Mouse (Mus musculus): ENCODE data around the gene Psmc3. TPM values are rescaled to one million over a fixed set of nuclear protein-coding genes. Genes with fewer than 3 reads are reported as not detected.
A peak's percentile ranks its signal among the peaks of the same experiment; 100 is the strongest.

Gene Psmc3
- polyA plus RNA-seq, 1 experiment: 79.4 TPM

DNA sequence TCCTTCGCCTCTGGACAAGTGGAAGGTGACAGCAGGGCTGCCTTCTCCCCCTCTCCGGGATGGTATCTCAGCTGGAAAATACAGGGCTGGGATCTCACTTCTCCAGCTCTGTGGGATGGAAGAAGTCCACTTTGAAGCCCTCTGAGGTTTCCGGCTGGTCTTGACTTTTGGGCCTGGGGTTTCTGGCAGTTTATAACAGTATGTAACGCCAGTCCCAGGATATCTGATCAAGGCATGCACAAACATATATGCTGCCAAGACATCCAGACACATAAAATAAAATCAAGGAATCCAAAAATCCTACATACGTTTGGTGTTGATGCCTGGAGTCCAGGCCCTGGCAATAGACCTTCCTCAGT lies 25.2 kb downstream of the Psmc3 start:
- Histone ChIP-seq H3K27ac (ENCODE audit: insufficient read depth, low read depth, low read length) (no peak overlapping the region), H3K27me3 (ENCODE audit: control insufficient read depth, insufficient read depth, low read length) (no peaks in the 10 kb centered on the region), H3K4me3 (ENCODE audit: low read depth, low read length) (peak overlapping the region; percentile 46), H3K4me1 (ENCODE audit: control insufficient read depth, insufficient read depth, insufficient read length, low read length) (peaks cover 9% of the 10 kb centered on the region; the same call in 1 of the 2 replicates), H3K36me3 (ENCODE audit: control insufficient read depth, insufficient read depth, low read length) (no peaks in the 10 kb centered on the region)
- TF ChIP-seq POLR2A (IDR thresholded peaks at IDR 0.05; ENCODE audit: low read depth, low read length) (no peak), CTCF (IDR thresholded peaks at IDR 0.05; ENCODE audit: extremely low read depth, insufficient read length, insufficient replicate concordance, low read depth, low read length) (no peak)
- 44% methylated on average over 5 of the region's 5 CpGs for WGBS

DNA sequence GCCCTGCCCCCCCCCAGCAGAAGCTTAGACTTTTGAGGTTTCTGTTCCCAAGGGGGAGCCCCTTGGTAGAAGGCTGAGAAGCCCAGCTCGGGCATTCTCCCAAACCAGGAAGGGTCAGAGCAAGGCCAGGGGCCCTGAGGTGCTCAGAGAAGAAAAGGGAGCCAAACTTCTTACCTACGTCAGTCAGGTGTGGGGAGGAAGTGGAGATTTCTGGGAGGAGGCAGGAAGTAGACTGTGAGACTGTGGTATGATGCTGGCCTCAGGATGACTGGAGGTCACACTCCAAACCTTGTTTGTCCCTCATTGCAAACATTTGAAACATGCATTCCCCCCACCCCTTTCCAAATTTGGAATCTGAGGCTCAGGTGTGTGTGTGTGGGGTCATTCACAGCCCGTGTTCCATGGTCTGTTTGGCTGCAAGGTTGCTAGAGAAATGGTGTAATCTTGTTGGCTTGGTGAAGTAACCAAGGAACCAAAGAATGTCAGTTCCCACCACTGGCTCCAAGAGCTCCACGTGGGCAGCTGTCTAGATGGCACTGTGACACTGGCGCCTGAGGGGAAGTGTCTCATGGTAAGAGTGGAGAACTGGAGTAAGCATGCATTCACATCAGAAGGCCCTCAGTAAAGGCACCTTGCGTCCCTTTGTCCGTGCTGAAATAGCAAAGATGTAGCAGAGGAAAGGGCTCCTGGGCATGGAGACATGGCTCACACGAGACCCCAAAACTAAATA lies 27.1 kb downstream of the Psmc3 start:
- WGBS: 59% methylated on average over 8 of the region's 8 CpGs
- H3K4me3 ChIP-seq (ENCODE audit: low read depth, low read length): no peak overlapping the region
- H3K27ac ChIP-seq (ENCODE audit: insufficient read depth, low read depth, low read length): no peak overlapping the region
- no peaks in the 10 kb centered on the region for H3K36me3 ChIP-seq (ENCODE audit: control insufficient read depth, insufficient read depth, low read length)
- TF ChIP-seq CTCF (IDR thresholded peaks at IDR 0.05; ENCODE audit: extremely low read depth, insufficient read length, insufficient replicate concordance, low read depth, low read length): no peak
- no peak for TF ChIP-seq POLR2A (IDR thresholded peaks at IDR 0.05; ENCODE audit: low read depth, low read length)
- peaks cover 9% of the 10 kb centered on the region; the same call in 1 of the 2 replicates for H3K4me1 ChIP-seq (ENCODE audit: control insufficient read depth, insufficient read depth, insufficient read length, low read length)
- no peaks in the 10 kb centered on the region for H3K27me3 ChIP-seq (ENCODE audit: control insufficient read depth, insufficient read depth, low read length)

DNA sequence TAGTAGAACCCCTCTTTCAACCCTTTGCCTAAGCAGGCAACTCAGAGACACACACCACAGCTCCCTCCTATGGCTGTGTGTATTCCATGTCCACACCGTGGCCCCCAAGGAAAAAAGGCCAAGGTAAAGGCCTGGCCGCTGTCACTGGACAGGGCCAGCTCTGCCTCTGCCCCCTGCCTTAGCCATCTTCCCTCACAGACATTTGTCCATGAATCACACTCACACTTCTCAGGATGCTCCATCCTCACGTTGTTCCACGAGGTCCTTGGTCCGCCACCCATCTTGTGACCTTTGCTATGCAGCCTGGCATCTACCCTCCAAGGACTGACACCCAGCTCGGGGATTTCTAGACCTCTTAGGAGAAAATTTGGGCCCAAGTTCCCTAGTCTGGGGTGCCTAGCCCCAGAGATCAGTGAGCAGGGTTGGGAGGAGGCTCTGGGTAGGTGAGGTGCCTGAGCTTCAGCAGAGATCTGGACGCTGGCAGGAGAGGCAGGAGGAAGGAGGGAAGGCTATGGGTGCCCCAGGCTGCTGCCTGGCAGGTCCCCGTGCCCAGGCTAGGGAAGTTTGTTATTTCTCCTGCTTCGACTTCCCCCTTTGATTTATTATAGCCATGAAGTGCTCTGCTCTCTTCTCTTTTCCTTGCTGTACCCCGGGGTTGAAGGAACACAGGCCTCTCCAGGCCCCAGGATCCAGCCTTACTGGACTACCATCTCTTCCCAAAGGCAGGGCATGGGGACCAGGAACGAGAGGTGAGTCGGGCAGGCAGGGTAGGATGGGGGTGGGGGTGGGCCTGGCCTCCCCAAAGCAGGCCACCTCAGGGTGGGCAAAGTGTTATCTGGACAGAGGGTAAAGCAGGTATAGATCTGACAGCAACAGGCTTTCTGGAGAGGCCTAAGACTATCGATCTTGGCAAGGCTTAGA lies 28.2 kb downstream of the Psmc3 start, which contains the start of gene Spi1:
Gene Spi1, plus strand, starts transcription at position 616 of the 921 bp plus-strand sequence.
- Histone ChIP-seq H3K36me3 (ENCODE audit: control insufficient read depth, insufficient read depth, low read length) (no peaks in the 10 kb centered on the region), H3K27me3 (ENCODE audit: control insufficient read depth, insufficient read depth, low read length) (no peaks in the 10 kb centered on the region), H3K4me1 (ENCODE audit: control insufficient read depth, insufficient read depth, insufficient read length, low read length) (peaks cover 9% of the 10 kb centered on the region; the same call in 1 of the 2 replicates), H3K4me3 (ENCODE audit: low read depth, low read length) (peak within 1 kb of the TSS; percentile 44), H3K27ac (ENCODE audit: insufficient read depth, low read depth, low read length) (peak within 1 kb of the TSS; percentile 82)
- TF ChIP-seq POLR2A (IDR thresholded peaks at IDR 0.05; ENCODE audit: low read depth, low read length): no peak
- TF ChIP-seq CTCF (IDR thresholded peaks at IDR 0.05; ENCODE audit: extremely low read depth, insufficient read length, insufficient replicate concordance, low read depth, low read length): no peak
- WGBS: 68% methylated on average over 13 of the region's 13 CpGs

DNA sequence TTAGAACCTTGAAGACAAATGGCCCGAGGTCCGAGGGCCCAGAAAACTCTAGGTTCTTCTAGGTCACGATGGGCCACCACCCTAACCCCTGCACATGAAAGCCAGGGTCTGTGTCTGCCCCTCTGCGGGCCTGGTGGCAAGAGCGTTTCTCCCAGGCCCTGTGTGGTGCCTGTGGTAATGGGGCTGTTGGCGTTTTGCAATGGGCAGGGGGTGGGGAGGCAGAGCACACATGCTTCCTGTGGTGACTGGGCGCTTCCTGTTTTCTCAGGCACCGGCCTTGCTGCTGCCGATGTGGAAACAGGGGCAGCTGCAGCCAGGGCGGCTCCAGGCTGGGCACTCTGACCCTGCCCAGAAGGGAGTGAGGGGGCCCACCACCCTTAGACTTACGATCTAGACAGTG lies 29.0 kb downstream of the Psmc3 start:
- no peaks in the 10 kb centered on the region for H3K36me3 ChIP-seq (ENCODE audit: control insufficient read depth, insufficient read depth, low read length)
- H3K27me3 ChIP-seq (ENCODE audit: control insufficient read depth, insufficient read depth, low read length): no peaks in the 10 kb centered on the region
- WGBS: 68% methylated on average over 11 of the region's 11 CpGs
- peak overlapping the region; percentile 44 for H3K4me3 ChIP-seq (ENCODE audit: low read depth, low read length)
- H3K27ac ChIP-seq (ENCODE audit: insufficient read depth, low read depth, low read length): peak overlapping the region; percentile 82
- TF ChIP-seq POLR2A (IDR thresholded peaks at IDR 0.05; ENCODE audit: low read depth, low read length) (no peak; the same call in 1 of the 2 replicates), CTCF (IDR thresholded peaks at IDR 0.05; ENCODE audit: extremely low read depth, insufficient read length, insufficient replicate concordance, low read depth, low read length) (no peak)
- peaks cover 9% of the 10 kb centered on the region; the same call in 1 of the 2 replicates for H3K4me1 ChIP-seq (ENCODE audit: control insufficient read depth, insufficient read depth, insufficient read length, low read length)

DNA sequence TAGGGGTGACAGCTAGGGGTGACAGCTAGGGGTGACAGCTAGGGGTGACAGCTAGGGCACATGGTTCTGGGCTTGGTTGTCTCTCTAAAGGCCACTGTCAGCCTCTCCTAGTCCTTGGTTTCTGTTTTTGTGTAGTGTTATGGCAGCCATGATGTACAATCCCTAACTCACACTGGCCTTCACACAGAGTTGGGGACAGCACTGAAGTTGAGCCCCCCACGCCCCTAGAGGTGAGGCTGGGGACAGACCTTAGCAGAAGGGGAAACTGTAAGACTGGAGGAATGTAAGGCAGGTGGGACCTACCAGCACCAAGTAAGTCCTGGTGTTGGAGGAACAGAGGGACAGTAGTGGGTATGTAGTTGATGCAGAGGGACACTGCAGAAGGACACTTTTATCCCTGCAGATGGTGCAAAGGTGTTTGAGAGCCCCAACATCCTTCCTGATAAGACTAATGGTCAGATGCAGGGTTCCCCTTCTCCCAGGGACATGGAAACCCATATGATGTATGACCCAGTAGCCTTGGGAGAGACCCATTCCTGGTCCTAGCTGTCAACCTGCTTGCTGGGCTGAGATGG lies 29.6 kb downstream of the Psmc3 start:
- no peak for TF ChIP-seq POLR2A (IDR thresholded peaks at IDR 0.05; ENCODE audit: low read depth, low read length)
- no peak for TF ChIP-seq CTCF (IDR thresholded peaks at IDR 0.05; ENCODE audit: extremely low read depth, insufficient read length, insufficient replicate concordance, low read depth, low read length)
- peak overlapping the region; percentile 44; the same call in 1 of the 2 replicates for H3K4me3 ChIP-seq (ENCODE audit: low read depth, low read length)
- H3K27me3 ChIP-seq (ENCODE audit: control insufficient read depth, insufficient read depth, low read length): no peaks in the 10 kb centered on the region
- no peaks in the 10 kb centered on the region for H3K36me3 ChIP-seq (ENCODE audit: control insufficient read depth, insufficient read depth, low read length)
- H3K4me1 ChIP-seq (ENCODE audit: control insufficient read depth, insufficient read depth, insufficient read length, low read length): peaks cover 9% of the 10 kb centered on the region; the same call in 1 of the 2 replicates
- 67% methylated on average over 1 of the region's 1 CpGs for WGBS
- peak overlapping the region; percentile 82 for H3K27ac ChIP-seq (ENCODE audit: insufficient read depth, low read depth, low read length)

DNA sequence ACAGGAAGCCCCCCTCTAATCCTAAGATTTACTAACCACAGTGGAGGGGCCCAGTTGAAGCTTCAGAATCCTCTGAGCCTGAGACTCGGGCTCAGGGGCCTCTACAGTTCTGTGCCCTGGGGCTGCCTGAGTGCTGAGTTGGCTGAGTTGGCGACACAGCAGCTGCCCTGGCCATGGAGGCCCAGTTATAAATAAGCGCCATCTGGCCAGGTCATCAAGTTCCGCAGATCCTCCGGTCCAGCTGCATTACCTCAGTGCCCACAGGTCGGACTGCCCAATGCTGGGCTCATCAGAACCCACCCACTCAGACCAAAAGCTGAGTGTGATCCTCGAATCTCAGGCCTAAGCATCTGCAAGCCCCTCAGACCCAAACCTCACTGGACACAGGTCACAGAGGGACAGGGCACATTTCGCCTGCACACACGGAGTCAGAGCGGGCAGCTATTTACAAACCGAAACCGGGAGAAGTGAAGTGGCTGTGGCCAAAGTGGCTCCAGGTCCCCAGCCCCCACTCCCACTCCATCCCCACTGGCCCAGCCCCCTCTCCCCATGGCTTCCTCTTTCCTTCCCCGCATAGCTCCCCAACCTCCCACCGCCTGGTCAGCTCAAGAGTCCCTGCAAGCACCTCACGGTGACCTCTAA lies 30.5 kb downstream of the Psmc3 start:
- peaks cover 7% of the 10 kb centered on the region; the same call in 1 of the 2 replicates for H3K4me1 ChIP-seq (ENCODE audit: control insufficient read depth, insufficient read depth, insufficient read length, low read length)
- no peaks in the 10 kb centered on the region for H3K36me3 ChIP-seq (ENCODE audit: control insufficient read depth, insufficient read depth, low read length)
- WGBS: 79% methylated on average over 15 of the region's 15 CpGs
- H3K4me3 ChIP-seq (ENCODE audit: low read depth, low read length): peak overlapping the region; percentile 23
- TF ChIP-seq POLR2A (IDR thresholded peaks at IDR 0.05; ENCODE audit: low read depth, low read length): no peak
- no peak for TF ChIP-seq CTCF (IDR thresholded peaks at IDR 0.05; ENCODE audit: extremely low read depth, insufficient read length, insufficient replicate concordance, low read depth, low read length)
- H3K27me3 ChIP-seq (ENCODE audit: control insufficient read depth, insufficient read depth, low read length): no peaks in the 10 kb centered on the region
- H3K27ac ChIP-seq (ENCODE audit: insufficient read depth, low read depth, low read length): peak overlapping the region; percentile 82
